Comparison of ENCODE assay signal across 14 mouse cellular contexts in genomic region chr7:96651055-96651454, GRCm38 (mm10).
DNase-seq lines count a peak whose midpoint lies in the region; ATAC-seq lines count a peak whose summit lies in the region.
"Had no signal": no experiment of that assay in that cellular context is flagged by ENCODE, and none has a peak within 500 bp of the region (broad histone marks: within the 10 kb centered on the region; RNA-seq: fewer than 3 reads in every experiment).

No protein-coding gene starts in this region.

- H3K9me3 ChIP-seq in midbrain, embryonic 10.5 days (replicated peaks), result no peaks in the 10 kb centered on the region
- H3K9me3 ChIP-seq in midbrain, embryonic 11.5 days (ENCODE audit: control insufficient read depth, low read length), result no peaks in the 10 kb centered on the region
- H3K9me3 ChIP-seq in forebrain, embryonic 13.5 days (replicated peaks), result no peaks in the 10 kb centered on the region
- no peaks in the 10 kb centered on the region for H3K9me3 ChIP-seq in midbrain, embryonic 14.5 days (ENCODE audit: control insufficient read depth, low read length)
- H3K9me3 ChIP-seq in intestine, embryonic 15.5 days, result no peaks in the 10 kb centered on the region

- DNase-seq in frontal cortex, postnatal 14 days (ENCODE audit: low spot score in 2 of 2), result no peak
- no peak for DNase-seq in midbrain, embryonic 10.5 days (ENCODE audit: low spot score)
- DNase-seq in midbrain, embryonic 11.5 days (ENCODE audit: low spot score, missing footprints), result no peak
- DNase-seq in midbrain, embryonic 14.5 days, result peak; percentile 65
- DNase-seq in adrenal gland, adult 18-20 months (ENCODE audit: low spot score in 2 of 2), result no peak
- DNase-seq: adrenal gland, postnatal 10 days; gastrocnemius, postnatal 25 days; kidney, postnatal 36 days; thymus, postnatal 14 days had no signal

- ATAC-seq in frontal cortex, adult (ENCODE audit: low TSS enrichment), result peak; percentile 71; the same call in 1 of the 2 replicates
- no peak for ATAC-seq in midbrain, embryonic 11.5 days (ENCODE audit: low FRiP score)
- peak; percentile 19 for ATAC-seq in forebrain, embryonic 13.5 days
- ATAC-seq in midbrain, embryonic 14.5 days (ENCODE audit: low FRiP score, low TSS enrichment), result no peak
- no peak for ATAC-seq in intestine, embryonic 15.5 days
- ATAC-seq: intestine, postnatal 0 days had no signal

- H3K27me3 ChIP-seq in midbrain, embryonic 10.5 days (ENCODE audit: low read depth, poor library complexity, severe bottlenecking), result peaks cover 95% of the 10 kb centered on the region
- H3K27me3 ChIP-seq in midbrain, embryonic 11.5 days (ENCODE audit: control insufficient read depth, insufficient read depth, low read length), result peaks cover 41% of the 10 kb centered on the region
- peaks cover 29% of the 10 kb centered on the region for H3K27me3 ChIP-seq in forebrain, embryonic 13.5 days
- 0 out of 2 replicates have a peak, but pooled peaks cover under 1% of the 10 kb centered on the region for H3K27me3 ChIP-seq in midbrain, embryonic 14.5 days (ENCODE audit: control insufficient read depth, insufficient read depth, low read length)
- H3K27me3 ChIP-seq in intestine, embryonic 15.5 days (replicated peaks), result no peaks in the 10 kb centered on the region

- H3K36me3 ChIP-seq in midbrain, embryonic 10.5 days, result no peaks in the 10 kb centered on the region
- no peaks in the 10 kb centered on the region for H3K36me3 ChIP-seq in midbrain, embryonic 11.5 days (ENCODE audit: control insufficient read depth, insufficient read depth, low read length)
- no peaks in the 10 kb centered on the region for H3K36me3 ChIP-seq in forebrain, embryonic 13.5 days (ENCODE audit: poor library complexity, severe bottlenecking)
- no peaks in the 10 kb centered on the region for H3K36me3 ChIP-seq in midbrain, embryonic 14.5 days (ENCODE audit: control insufficient read depth, insufficient read depth, low read length)
- no peaks in the 10 kb centered on the region for H3K36me3 ChIP-seq in intestine, embryonic 15.5 days

- H3K27ac ChIP-seq in midbrain, embryonic 10.5 days (replicated peaks), result peak overlapping the region; percentile 78; the same call in 1 of the 2 replicates
- H3K27ac ChIP-seq in midbrain, embryonic 11.5 days (ENCODE audit: low read depth, low read length), result no peak overlapping the region
- peak overlapping the region; percentile 76 for H3K27ac ChIP-seq in forebrain, embryonic 13.5 days
- no peak overlapping the region; the same call in 1 of the 2 replicates for H3K27ac ChIP-seq in midbrain, embryonic 14.5 days (replicated peaks; ENCODE audit: low read depth, low read length)
- H3K27ac ChIP-seq in intestine, embryonic 15.5 days, result no peak overlapping the region
- H3K27ac ChIP-seq: liver, embryonic 14.5 days had no signal

- H3K9ac ChIP-seq in midbrain, embryonic 11.5 days (ENCODE audit: low read length), result no peak overlapping the region
- H3K9ac ChIP-seq in forebrain, embryonic 13.5 days, result no peak overlapping the region
- no peak overlapping the region for H3K9ac ChIP-seq in midbrain, embryonic 14.5 days (replicated peaks; ENCODE audit: low read length)
- no peak overlapping the region for H3K9ac ChIP-seq in intestine, embryonic 15.5 days
- H3K9ac ChIP-seq: liver, embryonic 14.5 days had no signal

- no peak overlapping the region for H3K4me2 ChIP-seq in midbrain, embryonic 11.5 days
- no peak overlapping the region; the same call in 1 of the 2 replicates for H3K4me2 ChIP-seq in forebrain, embryonic 13.5 days
- H3K4me2 ChIP-seq in midbrain, embryonic 14.5 days (ENCODE audit: low read length), result no peak overlapping the region
- H3K4me2 ChIP-seq in intestine, embryonic 15.5 days (replicated peaks), result no peak overlapping the region

- no peak overlapping the region for H3K4me3 ChIP-seq in midbrain, embryonic 10.5 days
- H3K4me3 ChIP-seq in midbrain, embryonic 11.5 days (ENCODE audit: low read depth, low read length), result no peak overlapping the region
- no peak overlapping the region for H3K4me3 ChIP-seq in forebrain, embryonic 13.5 days
- no peak overlapping the region for H3K4me3 ChIP-seq in midbrain, embryonic 14.5 days (replicated peaks; ENCODE audit: low read depth, low read length)
- H3K4me3 ChIP-seq in intestine, embryonic 15.5 days (replicated peaks), result no peak overlapping the region

- WGBS in midbrain, embryonic 10.5 days, result 28% methylated on average over 6 of the region's 6 CpGs
- 19% methylated on average over 6 of the region's 6 CpGs for WGBS in midbrain, embryonic 11.5 days
- WGBS in forebrain, embryonic 13.5 days, result 13% methylated on average over 6 of the region's 6 CpGs
- 12% methylated on average over 6 of the region's 6 CpGs for WGBS in midbrain, embryonic 14.5 days
- WGBS in intestine, embryonic 15.5 days, result 45% methylated on average over 6 of the region's 6 CpGs

- H3K4me1 ChIP-seq in midbrain, embryonic 10.5 days, result peaks cover 99% of the 10 kb centered on the region
- peaks cover 53% of the 10 kb centered on the region for H3K4me1 ChIP-seq in midbrain, embryonic 11.5 days (ENCODE audit: control insufficient read depth, insufficient read depth, low read length)
- H3K4me1 ChIP-seq in forebrain, embryonic 13.5 days, result peaks cover 74% of the 10 kb centered on the region
- peaks cover 43% of the 10 kb centered on the region for H3K4me1 ChIP-seq in midbrain, embryonic 14.5 days (ENCODE audit: control insufficient read depth, insufficient read depth, low read length)
- peaks cover 11% of the 10 kb centered on the region for H3K4me1 ChIP-seq in intestine, embryonic 15.5 days (replicated peaks)

Comparison
In these comparisons a context has a peak if more than half of its experiments do, and no peak if none do; other contexts are left out.
1. H3K27ac ChIP-seq: peak in midbrain, embryonic 10.5 days (single experiment) and forebrain, embryonic 13.5 days (single experiment); none in midbrain, embryonic 11.5 days (single experiment), midbrain, embryonic 14.5 days (single experiment) and intestine, embryonic 15.5 days (single experiment).
2. ATAC-seq: peak in frontal cortex, adult (single experiment) and forebrain, embryonic 13.5 days (single experiment); none in midbrain, embryonic 11.5 days (single experiment), midbrain, embryonic 14.5 days (single experiment) and intestine, embryonic 15.5 days (single experiment).